Mouse (Mus musculus): ENCODE data around the gene Arrdc1. TPM values are rescaled to one million over a fixed set of nuclear protein-coding genes. Genes with fewer than 3 reads are reported as not detected.

The Arrdc1 gene
- total RNA-seq, 1 experiment: 14.4 TPM

DNA sequence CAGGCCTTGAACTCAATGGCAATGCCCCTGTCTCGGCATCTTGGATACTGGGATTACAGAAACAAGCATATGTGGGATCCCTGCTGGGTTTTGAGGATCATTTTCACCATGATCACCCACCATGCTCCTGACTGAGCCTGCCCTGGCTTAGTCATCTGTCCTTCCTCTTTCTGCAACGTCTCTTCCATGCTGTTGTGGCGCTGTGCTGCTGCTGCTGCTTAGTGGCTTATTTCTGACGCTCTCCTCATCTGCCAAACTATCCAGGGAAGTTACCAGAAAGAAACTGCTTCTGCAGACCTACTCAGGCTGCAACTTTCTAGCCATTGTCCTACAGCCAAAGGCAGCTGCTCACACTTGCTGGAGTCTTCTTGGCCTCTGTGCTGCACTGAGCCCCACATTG, 35.3 kb upstream of the Arrdc1 start:
- in situ Hi-C loops (cut with MboI; ENCODE audit: low sequenced_read_pairs in 2 of 2, unreplicated experiment in 2 of 2): no loop called here
- Histone ChIP-seq H3K27ac (ENCODE audit: insufficient read depth, low read depth, low read length, poor library complexity, severe bottlenecking) (no peak overlapping the region), H3K4me3 (ENCODE audit: insufficient read depth in 1 of 2, low read depth in 1 of 2, low read length in 2 of 2, poor library complexity in 1 of 2, severe bottlenecking in 1 of 2) (no peak overlapping the region), H3K4me1 (ENCODE audit: control insufficient read depth in 2 of 2, insufficient read depth in 2 of 2, low read length in 2 of 2, poor library complexity in 1 of 2) (no peaks in the 10 kb centered on the region), H3K9me3 (ENCODE audit: control insufficient read depth, insufficient read depth, low read depth, low read length) (no peaks in the 10 kb centered on the region), H3K36me3 (ENCODE audit: control insufficient read depth, insufficient read depth, low read length, poor library complexity, severe bottlenecking) (peaks cover 32% of the 10 kb centered on the region), H3K9ac (ENCODE audit: insufficient read depth, low read depth, low read length, poor library complexity, severe bottlenecking) (no peak overlapping the region)
- DNase-seq (ENCODE audit: low read depth, low spot score): no peak
- no peak for TF ChIP-seq HCFC1 (IDR thresholded peaks at IDR 0.05; ENCODE audit: borderline replicate concordance, insufficient read depth, low read length)
- no peak for TF ChIP-seq ZC3H11A (IDR thresholded peaks at IDR 0.05; ENCODE audit: borderline replicate concordance, low read depth, low read length)
- no peak for TF ChIP-seq MAFK (IDR thresholded peaks at IDR 0.05; ENCODE audit: insufficient read depth, low read depth, low read length)
- TF ChIP-seq CHD2 (IDR thresholded peaks at IDR 0.05; ENCODE audit: low read depth, low read length): no peak

DNA sequence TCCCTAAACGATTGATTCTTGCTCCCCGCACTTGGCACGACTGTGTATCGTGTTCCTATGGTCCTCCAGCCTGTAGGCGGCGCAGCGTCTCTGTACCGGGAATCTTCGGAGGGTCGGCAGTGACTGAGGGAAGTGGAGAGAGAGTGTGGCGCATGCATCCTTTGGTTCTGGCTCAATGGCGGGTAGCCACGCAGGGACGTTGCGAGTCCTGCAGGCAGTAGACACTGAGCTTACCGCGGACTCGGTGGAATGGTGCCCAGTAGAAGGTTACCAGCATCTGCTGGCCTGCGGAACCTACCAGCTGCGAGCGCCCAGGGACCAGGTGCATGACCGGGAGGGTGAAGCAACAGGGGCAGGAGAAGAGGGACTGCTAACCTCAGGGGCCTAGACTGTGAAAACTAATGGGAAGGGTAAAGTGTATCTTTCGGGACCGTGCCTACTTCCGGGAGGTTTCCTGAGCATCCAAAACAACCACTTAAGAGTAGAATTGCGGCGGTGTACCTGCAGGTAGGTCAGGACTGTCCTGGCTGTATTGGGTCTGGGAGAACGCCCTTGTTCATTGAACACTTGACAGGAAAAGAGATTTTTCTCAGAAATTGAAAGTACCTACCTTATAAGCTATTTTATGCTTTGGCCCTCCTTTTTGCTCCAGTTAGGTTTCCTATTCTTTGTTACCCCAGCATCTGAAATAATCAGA, 27.4 kb upstream of the Arrdc1 start, which contains the start of gene Dph7:
TSS of gene Dph7 (plus strand) at position 97 of the 697 bp plus-strand sequence.
- peak within 1 kb of the TSS; percentile 62; the same call in 1 of the 2 replicates for H3K27ac ChIP-seq (ENCODE audit: insufficient read depth, low read depth, low read length, poor library complexity, severe bottlenecking)
- peaks cover 44% of the 10 kb centered on the region for H3K36me3 ChIP-seq (ENCODE audit: control insufficient read depth, insufficient read depth, low read length, poor library complexity, severe bottlenecking)
- H3K9me3 ChIP-seq (ENCODE audit: control insufficient read depth, insufficient read depth, low read depth, low read length): no peaks in the 10 kb centered on the region
- TF ChIP-seq MAFK (IDR thresholded peaks at IDR 0.05; ENCODE audit: insufficient read depth, low read depth, low read length) (no peak), HCFC1 (IDR thresholded peaks at IDR 0.05; ENCODE audit: borderline replicate concordance, insufficient read depth, low read length) (peak; percentile 72; the same call in 1 of the 2 replicates)
- peak within 1 kb of the TSS; percentile 96 for H3K4me3 ChIP-seq (ENCODE audit: insufficient read depth in 1 of 2, low read depth in 1 of 2, low read length in 2 of 2, poor library complexity in 1 of 2, severe bottlenecking in 1 of 2)
- peak within 1 kb of the TSS; percentile 97 for H3K9ac ChIP-seq (ENCODE audit: insufficient read depth, low read depth, low read length, poor library complexity, severe bottlenecking)
- DNase-seq (ENCODE audit: low read depth, low spot score): peak; percentile 87
- 0 out of 4 replicates have a peak, but pooled peaks cover 0 to 2% of the 10 kb centered on the region in 2 experiments for H3K4me1 ChIP-seq (ENCODE audit: control insufficient read depth in 2 of 2, insufficient read depth in 2 of 2, low read length in 2 of 2, poor library complexity in 1 of 2)
- in situ Hi-C loops (cut with MboI; ENCODE audit: low sequenced_read_pairs in 2 of 2, unreplicated experiment in 2 of 2): no loop called here

DNA sequence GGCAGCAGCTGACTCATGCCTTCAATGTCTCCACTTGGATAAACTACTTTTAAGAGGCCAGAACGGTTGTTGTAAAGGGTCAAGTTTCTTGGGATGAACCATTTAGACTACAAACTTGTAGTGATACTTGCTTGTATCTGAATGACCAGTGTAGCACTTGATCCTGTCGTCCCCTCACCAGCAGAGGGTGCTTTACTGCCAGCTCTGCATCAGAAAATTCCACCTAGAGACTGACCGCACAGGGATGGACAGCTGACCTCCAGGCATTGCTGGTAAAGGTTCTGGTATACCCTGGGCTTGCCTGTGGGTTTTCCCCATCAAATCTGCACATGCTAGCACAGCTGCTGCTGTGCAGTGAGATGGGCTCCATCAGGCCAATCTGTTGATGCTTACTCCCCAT, 25.9 kb upstream of the Arrdc1 start:
- Histone ChIP-seq H3K9ac (ENCODE audit: insufficient read depth, low read depth, low read length, poor library complexity, severe bottlenecking) (no peak overlapping the region), H3K4me3 (ENCODE audit: insufficient read depth in 1 of 2, low read depth in 1 of 2, low read length in 2 of 2, poor library complexity in 1 of 2, severe bottlenecking in 1 of 2) (no peak overlapping the region), H3K9me3 (ENCODE audit: control insufficient read depth, insufficient read depth, low read depth, low read length) (no peaks in the 10 kb centered on the region), H3K36me3 (ENCODE audit: control insufficient read depth, insufficient read depth, low read length, poor library complexity, severe bottlenecking) (peaks cover 43% of the 10 kb centered on the region), H3K4me1 (ENCODE audit: control insufficient read depth in 2 of 2, insufficient read depth in 2 of 2, low read length in 2 of 2, poor library complexity in 1 of 2) (0 out of 4 replicates have a peak, but pooled peaks cover 0 to 2% of the 10 kb centered on the region in 2 experiments), H3K27ac (ENCODE audit: insufficient read depth, low read depth, low read length, poor library complexity, severe bottlenecking) (no peak overlapping the region)
- in situ Hi-C loops (cut with MboI; ENCODE audit: low sequenced_read_pairs in 2 of 2, unreplicated experiment in 2 of 2): no loop called here
- TF ChIP-seq ZNF384 (IDR thresholded peaks at IDR 0.05; ENCODE audit: low read depth, low read length) (no peak), ZC3H11A (IDR thresholded peaks at IDR 0.05; ENCODE audit: borderline replicate concordance, low read depth, low read length) (no peak), HCFC1 (IDR thresholded peaks at IDR 0.05; ENCODE audit: borderline replicate concordance, insufficient read depth, low read length) (no peak), CHD2 (IDR thresholded peaks at IDR 0.05; ENCODE audit: low read depth, low read length) (no peak), MAFK (IDR thresholded peaks at IDR 0.05; ENCODE audit: insufficient read depth, low read depth, low read length) (no peak)
- DNase-seq (ENCODE audit: low read depth, low spot score): no peak

DNA sequence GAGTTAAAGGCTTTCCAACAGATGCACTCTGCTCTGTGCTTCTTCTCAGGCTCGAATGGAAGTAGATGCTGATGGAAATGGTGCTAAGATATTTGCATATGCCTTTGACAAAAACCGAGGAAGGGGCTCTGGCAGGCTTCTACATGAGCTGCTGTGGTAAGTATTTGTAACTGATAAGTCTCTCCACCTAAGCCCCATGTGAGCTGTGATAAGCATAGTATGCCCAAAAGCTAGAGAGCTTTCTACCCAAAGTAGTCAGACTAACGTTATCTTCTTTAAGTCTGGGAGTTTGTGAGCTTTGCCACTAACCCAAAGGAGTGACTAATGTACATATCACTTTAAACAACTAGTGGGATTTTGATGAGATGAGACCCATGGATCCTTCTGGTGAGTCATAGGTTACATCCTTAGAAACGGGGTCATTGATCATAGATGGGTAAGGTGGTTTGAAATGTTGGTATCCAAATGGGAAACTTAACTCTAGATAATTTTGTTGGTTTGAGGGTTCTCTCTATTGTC, 17.5 kb upstream of the Arrdc1 start:
- Histone ChIP-seq H3K4me1 (ENCODE audit: control insufficient read depth in 2 of 2, insufficient read depth in 2 of 2, low read length in 2 of 2, poor library complexity in 1 of 2) (peaks cover 0 to 3% of the 10 kb centered on the region in 2 experiments; a peak in 2 of 4 replicates), H3K27ac (ENCODE audit: insufficient read depth, low read depth, low read length, poor library complexity, severe bottlenecking) (no peak overlapping the region), H3K9ac (ENCODE audit: insufficient read depth, low read depth, low read length, poor library complexity, severe bottlenecking) (no peak overlapping the region), H3K36me3 (ENCODE audit: control insufficient read depth, insufficient read depth, low read length, poor library complexity, severe bottlenecking) (peaks cover 44% of the 10 kb centered on the region), H3K9me3 (ENCODE audit: control insufficient read depth, insufficient read depth, low read depth, low read length) (no peaks in the 10 kb centered on the region), H3K4me3 (ENCODE audit: insufficient read depth in 1 of 2, low read depth in 1 of 2, low read length in 2 of 2, poor library complexity in 1 of 2, severe bottlenecking in 1 of 2) (no peak overlapping the region)
- in situ Hi-C loops (cut with MboI; ENCODE audit: low sequenced_read_pairs in 2 of 2, unreplicated experiment in 2 of 2): no loop called here
- TF ChIP-seq MAFK (IDR thresholded peaks at IDR 0.05; ENCODE audit: insufficient read depth, low read depth, low read length) (no peak), CHD2 (IDR thresholded peaks at IDR 0.05; ENCODE audit: low read depth, low read length) (no peak), HCFC1 (IDR thresholded peaks at IDR 0.05; ENCODE audit: borderline replicate concordance, insufficient read depth, low read length) (no peak), ZNF384 (IDR thresholded peaks at IDR 0.05; ENCODE audit: low read depth, low read length) (no peak), ZC3H11A (IDR thresholded peaks at IDR 0.05; ENCODE audit: borderline replicate concordance, low read depth, low read length) (no peak)
- no peak for DNase-seq (ENCODE audit: low read depth, low spot score)
